ENCODE assay signal across 16 mouse cellular contexts in genomic region chr8:12907730-12908129, GRCm38 (mm10).
"Had no signal": no experiment of that assay in that cellular context is flagged by ENCODE, and none has a peak within 500 bp of the region (broad histone marks: within the 10 kb centered on the region; RNA-seq: fewer than 3 reads in every experiment).

No protein-coding gene starts in this region.

- H3K9me3 ChIP-seq: liver, embryonic 13.5 days; midbrain, embryonic 15.5 days; neural tube, embryonic 13.5 days; stomach, embryonic 15.5 days had no signal

- H3K4me3 ChIP-seq: layer of hippocampus, adult 2 months; left cerebral cortex, adult 2 months; liver, embryonic 13.5 days; midbrain, embryonic 15.5 days; neural tube, embryonic 13.5 days; stomach, embryonic 15.5 days had no signal

- DNase-seq: layer of hippocampus, adult 9-11 months; layer of hippocampus, postnatal 36 days; liver, embryonic 13.5 days; lung, adult 2 months; lung, postnatal 14 days; lung, postnatal 4 days; right cerebral cortex, postnatal 25 days; spleen, adult 18-20 months; thymus, postnatal 25 days had no signal

- H3K4me1 ChIP-seq: liver, embryonic 13.5 days; midbrain, embryonic 15.5 days had no signal

- H3K27me3 ChIP-seq: midbrain, embryonic 15.5 days; neural tube, embryonic 13.5 days; stomach, embryonic 15.5 days had no signal

- H3K27ac ChIP-seq: kidney, postnatal 0 days; layer of hippocampus, adult 2 months; left cerebral cortex, adult 2 months; liver, embryonic 13.5 days; midbrain, embryonic 15.5 days; neural tube, embryonic 13.5 days; stomach, embryonic 15.5 days had no signal

- H3K36me3 ChIP-seq: liver, embryonic 13.5 days; midbrain, embryonic 15.5 days; neural tube, embryonic 13.5 days; stomach, embryonic 15.5 days had no signal

- H3K4me2 ChIP-seq: liver, embryonic 13.5 days; midbrain, embryonic 11.5 days; midbrain, embryonic 15.5 days; neural tube, embryonic 13.5 days; stomach, embryonic 15.5 days had no signal

- ATAC-seq: midbrain, embryonic 15.5 days had no signal

- H3K9ac ChIP-seq: liver, embryonic 13.5 days; midbrain, embryonic 15.5 days; neural tube, embryonic 13.5 days; stomach, embryonic 15.5 days had no signal
